ENCODE assay signal across 27 mouse cellular contexts in genomic region chr5:146245646-146246370, GRCm38 (mm10). TPM values are rescaled to one million over a fixed set of nuclear protein-coding genes. Genes with fewer than 3 reads are reported as not detected.
A peak's percentile ranks its signal among the peaks of the same experiment; 100 is the strongest.
DNase-seq lines count a peak whose midpoint lies in the region; ATAC-seq and TF ChIP-seq lines count a peak whose summit lies in the region.
"Had no signal": no experiment of that assay in that cellular context is flagged by ENCODE, and none has a peak within 500 bp of the region (broad histone marks: within the 10 kb centered on the region; RNA-seq: fewer than 3 reads in every experiment).

No protein-coding gene starts in this region.

- H3K4me2 ChIP-seq in liver, embryonic 15.5 days: no peak overlapping the region
- H3K4me2 ChIP-seq in midbrain, embryonic 14.5 days (ENCODE audit: low read length): no peak overlapping the region
- H3K4me2 ChIP-seq: embryonic facial prominence, embryonic 13.5 days; forebrain, embryonic 12.5 days; forebrain, embryonic 15.5 days; heart, embryonic 12.5 days; heart, embryonic 15.5 days; hindbrain, embryonic 14.5 days had no signal

- peak overlapping the region; percentile 28; the same call in 1 of the 2 replicates for H3K27ac ChIP-seq in liver, adult 2 months (replicated peaks; ENCODE audit: insufficient read depth, low read depth, low read length)
- peak overlapping the region; percentile 59 for H3K27ac ChIP-seq in liver, embryonic 15.5 days (replicated peaks)
- H3K27ac ChIP-seq in midbrain, embryonic 14.5 days (replicated peaks; ENCODE audit: low read depth, low read length): no peak overlapping the region
- H3K27ac ChIP-seq: embryonic facial prominence, embryonic 10.5 days; embryonic facial prominence, embryonic 13.5 days; forebrain, embryonic 12.5 days; forebrain, embryonic 15.5 days; heart, embryonic 15.5 days; hindbrain, embryonic 14.5 days; hindbrain, postnatal 0 days had no signal

- TF ChIP-seq POLR2A in liver, adult 2 months (IDR thresholded peaks at IDR 0.05; ENCODE audit: extremely low read depth, insufficient read depth, low read length): no peak

- H3K4me1 ChIP-seq in liver, adult 2 months (ENCODE audit: control insufficient read depth, insufficient read depth, low read length): peaks cover 32% of the 10 kb centered on the region
- H3K4me1 ChIP-seq in liver, embryonic 15.5 days (replicated peaks): peaks cover 94% of the 10 kb centered on the region
- no peaks in the 10 kb centered on the region for H3K4me1 ChIP-seq in midbrain, embryonic 14.5 days (ENCODE audit: control insufficient read depth, insufficient read depth, low read length)
- H3K4me1 ChIP-seq: embryonic facial prominence, embryonic 10.5 days; embryonic facial prominence, embryonic 13.5 days; forebrain, embryonic 12.5 days; forebrain, embryonic 15.5 days had no signal

- no peak for TF ChIP-seq CTCF in liver, adult 2 months (IDR thresholded peaks at IDR 0.05; ENCODE audit: low read depth, low read length)

- 49% methylated on average over 7 of the region's 7 CpGs for WGBS in liver, adult 2 months
- 77% methylated on average over 7 of the region's 7 CpGs for WGBS in liver, embryonic 15.5 days (ENCODE audit: insufficient replicate concordance)
- WGBS in midbrain, embryonic 14.5 days: 95% methylated on average over 7 of the region's 7 CpGs

- DNase-seq in liver, adult 2 months (ENCODE audit: extremely low read depth, low read depth, low spot score): peak; percentile 93
- DNase-seq in liver: no peak
- no peak for DNase-seq in urinary bladder, adult 18-20 months (ENCODE audit: low spot score in 2 of 2)
- DNase-seq in gastrocnemius, postnatal 10 days: no peak
- DNase-seq in midbrain, embryonic 14.5 days: no peak
- DNase-seq: adrenal gland, postnatal 25 days; cerebellum, adult 11-12 months; cerebellum, adult 8-10 months; cerebellum, postnatal 10 days; cerebellum, postnatal 36 days; embryo, embryonic 11 days; gastrocnemius, postnatal 36 days; heart, adult 18-20 months; heart, postnatal 10 days; heart, postnatal 36 days had no signal

- no peaks in the 10 kb centered on the region for H3K9me3 ChIP-seq in liver, embryonic 15.5 days (replicated peaks)
- H3K9me3 ChIP-seq in midbrain, embryonic 14.5 days (ENCODE audit: control insufficient read depth, low read length): no peaks in the 10 kb centered on the region
- H3K9me3 ChIP-seq: embryonic facial prominence, embryonic 10.5 days; embryonic facial prominence, embryonic 13.5 days; forebrain, embryonic 12.5 days; forebrain, embryonic 15.5 days; heart, embryonic 12.5 days; heart, embryonic 15.5 days had no signal

- no peaks in the 10 kb centered on the region for H3K36me3 ChIP-seq in liver, adult 2 months (ENCODE audit: control insufficient read depth, insufficient read depth, low read length)
- H3K36me3 ChIP-seq in liver, embryonic 15.5 days (replicated peaks): peaks cover 6% of the 10 kb centered on the region
- H3K36me3 ChIP-seq in midbrain, embryonic 14.5 days (ENCODE audit: control insufficient read depth, insufficient read depth, low read length): no peaks in the 10 kb centered on the region
- H3K36me3 ChIP-seq: embryonic facial prominence, embryonic 13.5 days; forebrain, embryonic 12.5 days; forebrain, embryonic 15.5 days; heart, embryonic 12.5 days; heart, embryonic 15.5 days had no signal

- peak; percentile 10 for ATAC-seq in granulocyte monocyte progenitor cell, adult 5-6 weeks (replicated peaks; ENCODE audit: poor library complexity, severe bottlenecking)
- no peak for ATAC-seq in liver, embryonic 15.5 days (ENCODE audit: insufficient read depth)
- ATAC-seq in midbrain, embryonic 14.5 days (ENCODE audit: low FRiP score, low TSS enrichment): no peak
- ATAC-seq: CD4-positive, CD25-positive, alpha-beta regulatory T cell, adult 4 months; forebrain, embryonic 15.5 days; hindbrain, postnatal 0 days had no signal

- H3K27me3 ChIP-seq in liver, adult 2 months (ENCODE audit: control insufficient read depth, insufficient read depth, low read length): no peaks in the 10 kb centered on the region
- no peaks in the 10 kb centered on the region for H3K27me3 ChIP-seq in liver, embryonic 15.5 days
- no peaks in the 10 kb centered on the region for H3K27me3 ChIP-seq in midbrain, embryonic 14.5 days (ENCODE audit: control insufficient read depth, insufficient read depth, low read length)
- H3K27me3 ChIP-seq: embryonic facial prominence, embryonic 13.5 days; forebrain, embryonic 12.5 days; forebrain, embryonic 15.5 days; heart, embryonic 12.5 days; heart, embryonic 15.5 days had no signal

- H3K9ac ChIP-seq in liver, adult 2 months (ENCODE audit: low read depth, low read length): no peak overlapping the region
- H3K9ac ChIP-seq in liver, embryonic 15.5 days: no peak overlapping the region
- no peak overlapping the region for H3K9ac ChIP-seq in midbrain, embryonic 14.5 days (replicated peaks; ENCODE audit: low read length)
- H3K9ac ChIP-seq: embryonic facial prominence, embryonic 13.5 days; forebrain, embryonic 12.5 days; forebrain, embryonic 15.5 days; heart, embryonic 12.5 days; heart, embryonic 15.5 days; hindbrain, embryonic 14.5 days had no signal

- peaks cover 51% of the 10 kb centered on the region for H3K79me2 ChIP-seq in liver, adult 2 months (ENCODE audit: control insufficient read depth, insufficient read depth, low read length)

- no peak overlapping the region for H3K4me3 ChIP-seq in liver, adult 2 months (ENCODE audit: insufficient read depth, low read depth, low read length)
- no peak overlapping the region for H3K4me3 ChIP-seq in liver, embryonic 15.5 days (replicated peaks)
- no peak overlapping the region for H3K4me3 ChIP-seq in midbrain, embryonic 14.5 days (replicated peaks; ENCODE audit: low read depth, low read length)
- H3K4me3 ChIP-seq: embryonic facial prominence, embryonic 10.5 days; embryonic facial prominence, embryonic 13.5 days; erythroblast, embryonic 14.5 days; forebrain, embryonic 12.5 days; forebrain, embryonic 15.5 days; heart, embryonic 12.5 days; heart, embryonic 15.5 days had no signal

RNA-seq across cellular contexts. Expression of gene Cdk8, which starts 14.8 kb away (rescaled TPM):
- 27.8 and 32.5 TPM in 2 replicates for total RNA-seq in liver, adult 2 months (2014; rRNA removed)
- polyA plus RNA-seq in liver, adult 2 months (2012; rRNA removed): 19.3 and 25.2 TPM in 2 replicates
- 36.1 and 56.1 TPM in 2 replicates for total RNA-seq in granulocyte monocyte progenitor cell, adult 5-6 weeks (2014; fragmentation: Nextera tagmentation)
- 43.8 and 49.3 TPM in 2 replicates for total RNA-seq in granulocyte monocyte progenitor cell, adult 5-6 weeks (2017)
- 19.0 and 21.9 TPM in 2 replicates for polyA plus RNA-seq in liver, embryonic 15.5 days (2015; fragmentation: Nextera tagmentation; extraction: Ambion mirVana)
- total RNA-seq in gastrocnemius, postnatal 10 days (2021): 10 to 100 TPM; 20.5 to 27.2 TPM
- polyA plus RNA-seq in midbrain, embryonic 14.5 days (2014; fragmentation: Nextera tagmentation; extraction: Ambion mirVana): 28.5 and 29.8 TPM in 2 replicates

RNA-seq across cellular contexts. Expression of gene Rnf6, which starts 24.5 kb away (rescaled TPM):
- 28.4 and 29.4 TPM in 2 replicates for total RNA-seq in liver, adult 2 months (2014; rRNA removed)
- polyA plus RNA-seq in liver, adult 2 months (2012; rRNA removed): 12.5 and 14.0 TPM in 2 replicates
- 23.8 and 24.0 TPM in 2 replicates for total RNA-seq in granulocyte monocyte progenitor cell, adult 5-6 weeks (2014; fragmentation: Nextera tagmentation)
- 34.7 and 38.5 TPM in 2 replicates for total RNA-seq in granulocyte monocyte progenitor cell, adult 5-6 weeks (2017)
- 25.2 and 26.2 TPM in 2 replicates for polyA plus RNA-seq in liver, embryonic 15.5 days (2015; fragmentation: Nextera tagmentation; extraction: Ambion mirVana)
- 10 to 100 TPM; 38.7 to 43.0 TPM for total RNA-seq in gastrocnemius, postnatal 10 days (2021)
- polyA plus RNA-seq in midbrain, embryonic 14.5 days (2014; fragmentation: Nextera tagmentation; extraction: Ambion mirVana): 18.8 and 24.4 TPM in 2 replicates
